ENCODE assay signal across 19 mouse cellular contexts in the genomic region with DNA sequence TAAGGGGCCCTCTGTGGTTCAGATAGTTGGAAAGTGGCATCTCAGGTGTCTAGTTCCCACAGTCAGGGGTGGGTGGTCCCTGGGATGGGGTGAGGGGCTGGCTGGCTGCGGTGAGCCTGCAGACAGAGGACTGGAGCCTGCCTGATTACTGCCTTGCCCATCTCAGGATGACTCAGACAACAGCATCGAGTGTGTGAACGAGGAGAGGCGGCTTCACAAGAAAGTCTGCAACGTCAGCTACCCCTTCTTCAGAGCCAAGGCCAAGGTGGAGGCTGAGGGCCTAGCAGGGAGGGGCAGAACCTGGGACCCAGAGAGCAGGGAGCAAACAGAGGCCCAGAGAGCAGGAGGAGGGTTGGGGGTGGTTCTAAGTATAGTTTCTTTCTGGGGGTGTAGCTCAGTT.
"Had no signal": no experiment of that assay in that cellular context is flagged by ENCODE, and none has a peak within 500 bp of the region (broad histone marks: within the 10 kb centered on the region; RNA-seq: fewer than 3 reads in every experiment).

No protein-coding gene starts in this region.

- ATAC-seq: lung, postnatal 0 days; midbrain, embryonic 16.5 days had no signal

- H3K4me1 ChIP-seq: midbrain, embryonic 12.5 days; neural tube, embryonic 13.5 days had no signal

- H3K4me3 ChIP-seq: midbrain, embryonic 10.5 days; midbrain, embryonic 12.5 days; myocyte; neural tube, embryonic 13.5 days; neural tube, embryonic 15.5 days had no signal

- H3K9me3 ChIP-seq: midbrain, embryonic 10.5 days; midbrain, embryonic 12.5 days; neural tube, embryonic 13.5 days; neural tube, embryonic 15.5 days had no signal

- H3K27ac ChIP-seq: midbrain, embryonic 10.5 days; midbrain, embryonic 12.5 days; neural tube, embryonic 13.5 days; neural tube, embryonic 15.5 days had no signal

- H3K9ac ChIP-seq: lung, embryonic 14.5 days; midbrain, embryonic 12.5 days; neural tube, embryonic 13.5 days; neural tube, embryonic 15.5 days had no signal

- H3K36me3 ChIP-seq: midbrain, embryonic 10.5 days; midbrain, embryonic 12.5 days; neural tube, embryonic 13.5 days; neural tube, embryonic 15.5 days had no signal

- DNase-seq: lung, adult 18-20 months; lung, embryonic 14.5 days; lung, postnatal 4 days; midbrain, embryonic 14.5 days; retina, postnatal 1 day; right cerebral cortex, adult 18-20 months; right cerebral cortex, postnatal 25 days; right cerebral cortex, postnatal 4 days; spleen, adult 18-20 months; thymus, adult 18-20 months; thymus, postnatal 14 days; thymus, postnatal 36 days had no signal

- H3K27me3 ChIP-seq: midbrain, embryonic 12.5 days; neural tube, embryonic 13.5 days had no signal

- H3K4me2 ChIP-seq: lung, embryonic 14.5 days; midbrain, embryonic 12.5 days; neural tube, embryonic 13.5 days; neural tube, embryonic 15.5 days had no signal
